Mouse (Mus musculus): ENCODE measurements around the gene Pdzk1ip1.

DNA sequence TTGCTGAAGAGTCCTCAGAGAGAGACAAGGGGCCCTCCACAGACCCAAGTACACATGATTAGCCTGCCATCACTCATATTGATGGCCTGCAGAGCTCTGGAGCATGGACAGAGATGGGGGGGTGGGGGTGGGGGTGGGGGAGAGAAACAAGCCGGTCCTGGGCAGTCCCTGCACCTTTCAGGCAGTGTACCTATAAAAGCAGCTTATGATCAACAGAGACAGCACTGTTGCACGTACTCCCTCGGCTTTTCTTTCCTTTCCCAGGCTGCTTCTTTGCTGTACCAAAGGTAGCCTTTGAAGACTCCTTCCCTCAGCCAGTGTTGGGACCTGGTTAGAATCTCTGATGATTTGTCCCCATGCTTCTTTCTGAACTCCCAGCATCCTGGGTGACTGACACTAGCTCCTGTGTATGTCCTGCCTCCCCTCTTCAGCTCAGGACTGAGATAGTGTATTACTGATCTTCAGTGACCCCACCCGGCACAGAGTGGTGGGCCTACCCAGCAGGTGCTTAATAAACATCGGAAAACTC is 8.6 kb upstream of the Pdzk1ip1 start:
- TF ChIP-seq CTCF (IDR thresholded peaks at IDR 0.05; ENCODE audit: borderline replicate concordance, extremely low read depth, insufficient read depth, insufficient read length) (no peak), POLR2A (IDR thresholded peaks at IDR 0.05; ENCODE audit: borderline replicate concordance, extremely low read depth, insufficient read depth, insufficient read length, poor library complexity, severe bottlenecking) (no peak)
